Mouse (Mus musculus) lung, postnatal 0 days (tissue): ENCODE results near the gene Lrfn3. TPM values are rescaled to one million over a fixed set of nuclear protein-coding genes. Genes with fewer than 3 reads are reported as not detected.
A peak's percentile ranks its signal among the peaks of the same experiment; 100 is the strongest.

ENCODE experiments used
- ATAC-seq: fragments of 200-750 bp; cut with Nextera tagmentation; 2 replicates; pipeline ENCODE4 v1.8.0; 2017; ENCODE audit warnings: moderate library complexity
- DNase-seq: peaks from one replicate; pipeline ENCODE4 v3.0.0-alpha.2; 2016; ENCODE audit warnings: low spot score
- H3K27ac ChIP-seq: fragments of 300-500 bp; sonication (generic); 2 replicates; pipeline ENCODE4 v1.5.1; 2014; ENCODE audit warnings: antibody characterized with exemption, mild to moderate bottlenecking, low read length, mixed read lengths
- H3K27me3 ChIP-seq: fragments of 300-500 bp; sonication (generic); replicated peaks from 2 replicates; pipeline ENCODE4 v1.6.1; 2014; ENCODE audit warnings: low read length, mixed read lengths; ENCODE audit not compliant: insufficient read depth
- H3K36me3 ChIP-seq: fragments of 300-500 bp; sonication (generic); 2 replicates; pipeline ENCODE4 v1.6.1; 2014; ENCODE audit warnings: low read length, mixed read lengths; ENCODE audit not compliant: insufficient read depth
- H3K4me1 ChIP-seq: fragments of 300-500 bp; sonication (generic); 2 replicates; pipeline ENCODE4 v1.6.1; 2014; ENCODE audit warnings: antibody characterized with exemption, low read depth, low read length, mixed read lengths; ENCODE audit not compliant: insufficient read depth
- H3K4me2 ChIP-seq: fragments of 300-500 bp; sonication (generic); replicated peaks from 2 replicates; pipeline ENCODE4 v1.6.1; 2014; ENCODE audit warnings: low read depth, mild to moderate bottlenecking, low read length, moderate library complexity, mixed read lengths
- H3K4me3 ChIP-seq: fragments of 300-500 bp; sonication (generic); 2 replicates; pipeline ENCODE4 v1.5.1; 2014; ENCODE audit warnings: low read depth, low read length
- H3K9ac ChIP-seq: fragments of 300-500 bp; sonication (generic); replicated peaks from 2 replicates; pipeline ENCODE4 v1.6.1; 2014; ENCODE audit warnings: low read depth, mild to moderate bottlenecking
- H3K9me3 ChIP-seq: fragments of 300-500 bp; sonication (generic); 2 replicates; pipeline ENCODE4 v1.6.1; 2016; ENCODE audit warnings: low read length, mixed read lengths
- CTCF ChIP-seq: IDR thresholded peaks from 2 replicates; pipeline ENCODE4 v1.5.1; 2016; ENCODE audit warnings: antibody characterized with exemption, mild to moderate bottlenecking
- EP300 ChIP-seq: IDR thresholded peaks from 2 replicates; pipeline ENCODE4 v1.6.1; 2016; ENCODE audit warnings: antibody characterized with exemption, mild to moderate bottlenecking, control low read depth
- WGBS: fragments of 180-500 bp; shearing (Covaris S2); extraction: QIAGEN DNeasy Blood & Tissue Kit; methylation state at CpG from one replicate; pipeline ENCODE4 v1.1.7; 2014; 5-methylcytosine and 5-hydroxymethylcytosine counted together
- polyA plus RNA-seq: library from polyadenylated mRNA; unstranded; fragments of >200 nt; fragmentation: Nextera tagmentation; extraction: Ambion mirVana; gene quantifications from 2 replicates; pipeline ENCODE4 v1.2.1, GENCODE M21; 2015

The Lrfn3 gene
- polyA plus RNA-seq, 1 experiment from 2014 or later, result 2.0 TPM

- no peak overlapping the region for H3K27ac ChIP-seq
- DNase-seq, result no peak
- no peak overlapping the region for H3K4me2 ChIP-seq
- no peak overlapping the region for H3K9ac ChIP-seq
- H3K36me3 ChIP-seq, result no peaks in the 10 kb centered on the region
- no peak overlapping the region for H3K4me3 ChIP-seq
- no peaks in the 10 kb centered on the region; the same call in 1 of the 2 replicates for H3K9me3 ChIP-seq
- no peaks in the 10 kb centered on the region for H3K4me1 ChIP-seq
- no peak for ATAC-seq
- no peak for TF ChIP-seq CTCF
- no peak for TF ChIP-seq EP300
- H3K27me3 ChIP-seq, result no peaks in the 10 kb centered on the region
Measured at GRCm38 (mm10) chr7:30326427-30326826, 36.1 kb downstream of the Lrfn3 start.

- Histone ChIP-seq H3K27ac (no peak overlapping the region), H3K4me2 (no peak overlapping the region), H3K36me3 (no peaks in the 10 kb centered on the region), H3K27me3 (no peaks in the 10 kb centered on the region), H3K9ac (no peak overlapping the region), H3K4me3 (no peak overlapping the region), H3K9me3 (no peaks in the 10 kb centered on the region; the same call in 1 of the 2 replicates), H3K4me1 (no peaks in the 10 kb centered on the region)
- DNase-seq (peak; percentile 58), ATAC-seq (no peak)
- TF ChIP-seq EP300, result no peak
- peak; percentile 76 for TF ChIP-seq CTCF
- 51% methylated on average over 2 of the region's 2 CpGs for WGBS
Measured at GRCm38 (mm10) chr7:30325364-30325763, 37.2 kb downstream of the Lrfn3 start.

GRCm38 (mm10) chr7:30324300-30324944, 38.1 kb downstream of the Lrfn3 start:
- ATAC-seq (no peak), DNase-seq (no peak)
- H3K27ac ChIP-seq, result no peak overlapping the region
- TF ChIP-seq CTCF, result no peak
- WGBS, result 89% methylated on average over 5 of the region's 5 CpGs
- no peaks in the 10 kb centered on the region for H3K36me3 ChIP-seq
- no peaks in the 10 kb centered on the region for H3K27me3 ChIP-seq
- no peak overlapping the region for H3K4me2 ChIP-seq
- H3K9ac ChIP-seq, result no peak overlapping the region
- no peak overlapping the region for H3K4me3 ChIP-seq
- no peaks in the 10 kb centered on the region; the same call in 1 of the 2 replicates for H3K9me3 ChIP-seq
- H3K4me1 ChIP-seq, result no peaks in the 10 kb centered on the region

- no peak for ATAC-seq
Measured at GRCm38 (mm10) chr7:30323795-30324194, 38.8 kb downstream of the Lrfn3 start, which contains the start of gene Sdhaf1. Gene Sdhaf1, minus strand, starts transcription at chr7:30323895.

DNA sequence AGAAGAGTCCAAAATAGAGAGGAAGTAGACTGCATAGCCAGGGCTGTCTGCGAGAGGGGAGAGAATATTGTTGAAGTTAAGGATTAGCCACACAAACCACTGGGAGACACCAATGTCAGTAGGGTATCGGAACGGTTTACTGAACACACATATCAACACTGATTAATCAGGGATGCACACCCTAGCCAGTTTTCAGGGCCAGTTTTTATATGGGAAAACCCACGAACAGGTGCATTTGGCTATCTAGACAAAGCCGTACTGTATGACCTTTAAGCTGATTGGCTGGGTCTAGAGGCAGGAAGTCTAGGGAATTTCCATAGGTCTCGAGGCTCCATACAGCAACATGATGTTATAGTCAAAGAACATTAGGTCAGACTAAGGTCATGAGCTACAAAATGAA, 39.7 kb downstream of the Lrfn3 start:
- 18% methylated on average over 6 of the region's 6 CpGs for WGBS
- Histone ChIP-seq H3K4me3 (peak overlapping the region; percentile 63), H3K9ac (peak overlapping the region; percentile 10; the same call in 1 of the 2 replicates), H3K4me2 (peak overlapping the region; percentile 82), H3K27me3 (no peaks in the 10 kb centered on the region), H3K4me1 (no peaks in the 10 kb centered on the region), H3K9me3 (no peaks in the 10 kb centered on the region; the same call in 1 of the 2 replicates), H3K36me3 (no peaks in the 10 kb centered on the region), H3K27ac (peak overlapping the region; percentile 69; the same call in 1 of the 2 replicates)
- no peak for TF ChIP-seq CTCF
- no peak for TF ChIP-seq EP300
- DNase-seq (peak; percentile 19), ATAC-seq (no peak)

More at GRCm38 (mm10) chr7:30323795-30324194, 38.8 kb downstream of the Lrfn3 start, which contains the start of gene Sdhaf1:
- TF ChIP-seq EP300 (no peak), CTCF (no peak)
- Histone ChIP-seq H3K9me3 (no peaks in the 10 kb centered on the region; the same call in 1 of the 2 replicates), H3K4me3 (peak within 1 kb of the TSS; percentile 63), H3K9ac (peak within 1 kb of the TSS; percentile 10; the same call in 1 of the 2 replicates), H3K27ac (peak within 1 kb of the TSS; percentile 69; the same call in 1 of the 2 replicates), H3K36me3 (no peaks in the 10 kb centered on the region), H3K27me3 (no peaks in the 10 kb centered on the region), H3K4me1 (no peaks in the 10 kb centered on the region), H3K4me2 (peak within 1 kb of the TSS; percentile 82)
- no peak for DNase-seq
- 71% methylated on average over 3 of the region's 3 CpGs for WGBS

GRCm38 (mm10) chr7:30322285-30322667, 40.3 kb downstream of the Lrfn3 start:
- Histone ChIP-seq H3K36me3 (no peaks in the 10 kb centered on the region), H3K27me3 (no peaks in the 10 kb centered on the region), H3K4me1 (no peaks in the 10 kb centered on the region), H3K27ac (peak overlapping the region; percentile 89), H3K4me2 (peak overlapping the region; percentile 82), H3K9me3 (no peaks in the 10 kb centered on the region; the same call in 1 of the 2 replicates), H3K9ac (peak overlapping the region; percentile 69), H3K4me3 (peak overlapping the region; percentile 63)
- ATAC-seq (peak; percentile 99), DNase-seq (peak; percentile 100)
- 3% methylated on average over 20 of the region's 20 CpGs for WGBS
- no peak for TF ChIP-seq EP300
